Mouse (Mus musculus) megakaryocyte, embryonic 14.5 days (primary cell): ENCODE results near the gene Chst1.

Source experiments
- FLI1 ChIP-seq: IDR thresholded peaks from 2 replicates; pipeline ENCODE4 v1.6.1; 2012; ENCODE audit warnings: low read length, inconsistent platforms, mixed read lengths
- GATA1 ChIP-seq: IDR thresholded peaks from 3 replicates; pipeline ENCODE4 v1.6.1; 2012; ENCODE audit warnings: mixed read lengths, low read length, inconsistent platforms, borderline replicate concordance

DNA sequence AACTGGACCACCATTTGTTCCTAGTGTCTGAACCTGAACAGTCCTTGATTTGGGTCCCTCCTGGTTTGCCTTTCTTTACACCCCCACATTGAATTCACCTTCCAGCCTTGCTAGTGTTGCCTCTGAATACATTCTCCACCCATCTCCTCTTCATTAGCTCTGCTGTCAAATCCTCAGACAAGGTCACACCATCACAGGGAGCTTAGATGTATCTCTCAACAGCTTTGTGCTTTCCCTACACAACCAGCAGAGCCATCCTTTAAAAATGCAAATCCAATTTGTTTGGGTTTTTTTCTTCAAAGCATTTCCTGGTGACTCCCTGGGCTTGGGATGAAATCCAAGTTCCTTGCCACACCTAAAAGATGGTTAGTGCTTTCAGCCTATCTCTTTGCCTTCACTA, 45.0 kb upstream of the Chst1 start:
- TF ChIP-seq GATA1 (no peak), FLI1 (no peak)
